Mouse (Mus musculus) lung, postnatal 4 days (tissue): ENCODE measurements around the gene Iffo2.

Experiments
- DNase-seq, 2 experiments: peaks; one replicate each; pipeline ENCODE4 v3.0.0; 2021

The Iffo2 gene

DNA sequence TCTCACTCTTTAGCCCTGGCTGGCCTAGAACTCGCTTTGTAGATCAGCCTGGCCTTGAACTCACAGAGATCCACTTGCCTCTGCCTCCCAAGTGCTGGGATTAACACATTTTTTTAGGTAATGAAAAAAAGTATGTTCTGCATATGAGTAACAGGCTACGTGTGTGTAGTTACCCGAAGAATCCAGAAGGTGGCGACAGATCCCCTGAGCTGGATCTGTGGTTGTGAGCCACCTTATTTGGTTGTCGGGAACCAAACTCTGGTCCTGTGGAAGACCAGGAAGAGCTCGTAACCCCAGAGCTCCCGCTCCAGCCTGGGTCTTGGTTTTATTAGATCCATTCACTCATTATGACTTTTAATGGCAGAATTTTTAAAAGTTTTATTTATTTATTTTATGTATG is 116.6 kb downstream of the Iffo2 start:
- no peak for DNase-seq

- no peak for DNase-seq
Observed at GRCm38 (mm10) chr4:139650086-139650743, 119.9 kb downstream of the Iffo2 start.

DNA sequence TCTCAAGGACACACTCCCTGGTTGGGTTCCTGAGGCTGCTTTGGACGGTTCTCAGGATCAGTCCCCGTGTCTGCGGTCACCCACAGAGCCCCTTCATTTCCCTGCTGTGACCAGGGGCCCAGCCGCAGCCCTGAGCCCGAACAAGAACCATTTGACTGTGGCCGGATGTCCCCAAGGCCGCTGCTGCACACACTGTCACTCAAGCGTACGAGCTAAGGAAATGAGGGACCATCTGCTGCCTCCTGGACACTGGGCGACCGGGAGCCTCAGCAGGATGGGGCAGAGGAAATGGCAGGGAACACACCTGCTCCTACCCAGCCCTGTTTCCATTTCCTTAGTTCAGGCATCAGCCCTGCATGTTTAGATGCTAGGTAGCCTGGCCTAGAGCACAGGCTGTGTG is 120.6 kb downstream of the Iffo2 start:
- DNase-seq: no peak

DNA sequence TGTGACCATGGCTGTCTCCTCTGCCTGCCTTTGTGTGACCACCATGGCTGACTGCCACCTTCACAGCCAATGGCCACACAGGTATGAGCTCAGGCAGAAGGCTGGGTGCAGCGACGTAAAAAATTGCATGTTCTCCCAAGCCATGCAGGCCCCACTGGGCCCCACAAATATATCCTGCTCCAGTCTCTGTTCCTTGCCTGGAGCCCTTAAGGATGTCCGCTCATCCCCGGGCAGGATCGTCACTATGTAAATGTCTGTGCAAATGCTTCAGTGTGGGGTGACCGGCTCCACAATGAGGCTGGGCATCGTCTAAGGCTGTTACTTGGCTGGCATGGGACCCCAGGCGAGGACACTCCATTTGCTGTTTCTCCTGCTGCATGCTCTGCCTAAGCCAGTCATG is 122.9 kb downstream of the Iffo2 start, which contains the start of gene Tas1r2:
Gene Tas1r2, plus strand, starts transcription at position 301 of the 400 bp plus-strand sequence.
- DNase-seq: no peak

DNA sequence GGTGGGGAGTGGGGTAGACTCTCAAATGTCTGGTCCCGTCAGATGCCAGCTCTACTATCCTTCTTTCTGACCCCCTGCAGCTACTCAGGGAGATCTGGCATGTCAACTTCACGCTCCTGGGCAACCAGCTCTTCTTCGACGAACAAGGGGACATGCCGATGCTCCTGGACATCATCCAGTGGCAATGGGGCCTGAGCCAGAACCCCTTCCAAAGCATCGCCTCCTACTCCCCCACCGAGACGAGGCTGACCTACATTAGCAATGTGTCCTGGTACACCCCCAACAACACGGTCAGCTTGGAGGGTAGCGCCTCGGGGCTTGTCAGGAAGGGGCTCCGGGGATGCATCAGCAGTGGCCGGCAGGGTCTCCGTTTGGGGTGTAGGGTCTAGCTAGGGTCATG is 131.5 kb downstream of the Iffo2 start:
- DNase-seq: no peak

- no peak for DNase-seq
Observed at GRCm38 (mm10) chr4:139667632-139668031, 137.3 kb downstream of the Iffo2 start.

- peak; percentile 44 to 55 for DNase-seq
Observed at GRCm38 (mm10) chr4:139669847-139670246, 139.5 kb downstream of the Iffo2 start.
